Mouse (Mus musculus): ENCODE results near the gene Plk1. TPM values are rescaled to one million over a fixed set of nuclear protein-coding genes. Genes with fewer than 3 reads are reported as not detected.

Gene Plk1
- polyA plus RNA-seq, 1 experiment from 2014 or later: 102 TPM

DNA sequence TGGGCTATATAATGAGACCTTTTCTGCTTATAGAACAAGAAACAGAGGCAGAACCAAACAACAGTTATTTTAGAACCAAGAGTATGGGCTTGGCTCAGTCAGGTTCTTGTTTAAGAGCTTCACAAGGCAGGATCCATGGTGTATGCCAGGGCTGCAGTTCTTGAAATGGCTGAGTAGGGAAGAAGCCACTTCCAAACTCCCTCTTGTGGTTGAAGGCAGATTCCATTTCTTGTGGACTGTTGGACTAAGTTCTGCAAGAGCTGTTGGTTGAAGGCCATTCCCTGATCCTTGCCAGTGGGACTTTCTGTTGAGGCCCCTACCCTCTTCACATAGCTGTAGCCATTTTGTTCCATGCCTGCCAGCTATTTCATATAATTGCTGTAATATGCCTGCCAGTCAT lies 34.7 kb downstream of the Plk1 start:
- H3K4me1 ChIP-seq (replicated peaks): no peaks in the 10 kb centered on the region
- no peaks in the 10 kb centered on the region for H3K36me3 ChIP-seq (replicated peaks)
- H3K27ac ChIP-seq (replicated peaks): no peak overlapping the region
- H3K9ac ChIP-seq: no peak overlapping the region
- H3K4me2 ChIP-seq: no peak overlapping the region
- no peaks in the 10 kb centered on the region for H3K9me3 ChIP-seq (replicated peaks)
- no peak overlapping the region for H3K4me3 ChIP-seq (replicated peaks)
- no peaks in the 10 kb centered on the region for H3K27me3 ChIP-seq
- ATAC-seq (ENCODE audit: insufficient read depth): no peak

DNA sequence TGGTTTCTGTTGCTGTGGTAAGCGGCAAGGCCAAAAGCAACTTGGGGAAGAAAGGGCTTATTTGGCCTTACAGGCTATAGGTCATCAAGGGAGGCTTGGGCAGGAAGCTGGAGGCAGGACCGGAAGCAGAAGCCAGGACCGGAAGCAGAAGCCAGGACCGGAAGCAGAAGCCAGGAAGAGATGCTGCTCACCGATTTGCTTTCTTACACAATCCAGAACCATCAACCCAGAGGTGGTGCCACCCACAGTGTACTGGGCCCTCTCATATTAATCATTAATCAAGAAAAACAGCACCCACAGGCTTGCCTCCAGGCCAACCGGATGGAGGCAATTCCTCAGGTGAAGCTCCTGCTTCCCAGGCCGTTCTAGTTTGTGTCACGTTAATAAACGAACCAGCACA lies 37.5 kb downstream of the Plk1 start:
- 0 out of 2 replicates have a peak, but pooled peaks have one; percentile 31 for ATAC-seq (ENCODE audit: insufficient read depth)
- Histone ChIP-seq H3K27me3 (no peaks in the 10 kb centered on the region), H3K4me1 (replicated peaks) (no peaks in the 10 kb centered on the region), H3K4me3 (replicated peaks) (no peak overlapping the region), H3K9me3 (replicated peaks) (no peaks in the 10 kb centered on the region), H3K4me2 (no peak overlapping the region), H3K27ac (replicated peaks) (no peak overlapping the region), H3K36me3 (replicated peaks) (no peaks in the 10 kb centered on the region), H3K9ac (no peak overlapping the region)
- WGBS (ENCODE audit: insufficient replicate concordance): 56% methylated on average over 9 of the region's 9 CpGs

DNA sequence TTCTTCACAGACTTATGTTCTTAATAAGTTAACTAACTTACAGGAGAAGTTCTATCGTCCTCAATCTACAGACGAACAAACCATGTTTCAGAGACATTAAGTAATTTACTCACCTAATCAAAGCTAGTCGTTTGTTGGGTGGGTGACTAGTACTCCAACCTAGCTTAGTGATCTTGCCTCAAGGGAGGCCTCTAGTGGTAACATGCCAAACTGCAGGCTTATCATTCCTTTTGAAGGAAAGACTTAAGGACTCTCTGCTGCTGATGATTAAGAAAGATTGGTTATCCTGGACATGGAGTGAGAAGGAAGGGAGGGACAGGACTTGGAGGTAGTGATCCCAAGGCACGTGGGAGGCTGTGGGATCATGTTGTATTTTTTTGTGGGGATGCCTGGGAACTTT lies 38.1 kb downstream of the Plk1 start:
- H3K4me1 ChIP-seq (replicated peaks): no peaks in the 10 kb centered on the region
- H3K36me3 ChIP-seq (replicated peaks): no peaks in the 10 kb centered on the region
- no peak overlapping the region for H3K9ac ChIP-seq
- no peaks in the 10 kb centered on the region for H3K27me3 ChIP-seq
- no peak overlapping the region for H3K27ac ChIP-seq (replicated peaks)
- 20% methylated on average over 4 of the region's 4 CpGs for WGBS (ENCODE audit: insufficient replicate concordance)
- no peak overlapping the region for H3K4me2 ChIP-seq
- no peak for ATAC-seq (ENCODE audit: insufficient read depth)
- H3K9me3 ChIP-seq (replicated peaks): no peaks in the 10 kb centered on the region
- no peak overlapping the region for H3K4me3 ChIP-seq (replicated peaks)

DNA sequence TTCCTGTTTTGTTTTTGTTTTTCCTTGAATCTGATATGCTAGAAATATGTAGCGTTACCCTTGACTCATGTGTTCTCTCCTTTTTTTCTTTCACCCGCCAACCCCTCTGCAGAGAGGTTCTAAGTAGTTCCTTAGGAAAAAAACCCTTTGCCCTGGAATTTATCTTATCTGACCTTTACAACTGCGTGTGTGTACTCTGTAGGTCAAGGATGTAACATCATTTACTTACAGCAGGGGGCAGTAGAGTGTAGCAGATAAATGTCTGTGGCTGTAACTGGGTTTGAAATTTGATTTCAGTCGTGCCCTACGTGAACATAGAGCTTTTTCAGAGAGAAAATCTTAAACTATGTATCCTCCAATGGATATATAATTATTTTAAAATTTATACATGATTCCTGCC lies 40.1 kb downstream of the Plk1 start:
- ATAC-seq (ENCODE audit: insufficient read depth): no peak
- WGBS (ENCODE audit: insufficient replicate concordance): 17% methylated on average over 5 of the region's 5 CpGs
- Histone ChIP-seq H3K9me3 (replicated peaks) (no peaks in the 10 kb centered on the region), H3K27me3 (no peaks in the 10 kb centered on the region), H3K36me3 (replicated peaks) (no peaks in the 10 kb centered on the region), H3K9ac (no peak overlapping the region), H3K4me3 (replicated peaks) (no peak overlapping the region), H3K27ac (replicated peaks) (no peak overlapping the region), H3K4me2 (no peak overlapping the region), H3K4me1 (replicated peaks) (no peaks in the 10 kb centered on the region)

DNA sequence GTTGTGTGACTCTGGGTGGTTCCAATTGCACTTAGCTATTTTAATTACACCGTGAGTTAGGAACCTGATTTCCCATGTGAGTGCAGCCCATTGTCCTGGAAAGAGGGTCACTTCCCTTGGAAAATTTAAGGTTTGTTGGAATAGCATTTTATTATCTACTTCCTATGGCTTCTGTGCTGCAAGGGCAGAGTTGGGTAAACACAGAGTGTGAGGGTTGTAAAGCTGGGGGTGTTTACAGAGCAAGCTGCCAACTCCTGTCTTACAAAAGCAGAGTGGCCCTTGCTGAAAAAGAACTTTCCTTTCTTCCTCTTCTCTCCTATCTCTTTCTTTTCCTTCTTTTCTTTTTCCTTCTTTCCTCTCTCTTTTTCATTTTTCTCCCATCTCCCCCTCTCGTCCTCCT lies 44.7 kb downstream of the Plk1 start:
- 20% methylated on average over 2 of the region's 2 CpGs for WGBS (ENCODE audit: insufficient replicate concordance)
- no peak for ATAC-seq (ENCODE audit: insufficient read depth)
- H3K27me3 ChIP-seq: no peaks in the 10 kb centered on the region
- H3K9ac ChIP-seq: no peak overlapping the region
- H3K4me3 ChIP-seq (replicated peaks): no peak overlapping the region
- H3K4me2 ChIP-seq: no peak overlapping the region
- H3K4me1 ChIP-seq (replicated peaks): no peaks in the 10 kb centered on the region
- no peaks in the 10 kb centered on the region for H3K36me3 ChIP-seq (replicated peaks)
- H3K9me3 ChIP-seq (replicated peaks): no peaks in the 10 kb centered on the region
- H3K27ac ChIP-seq (replicated peaks): no peak overlapping the region

DNA sequence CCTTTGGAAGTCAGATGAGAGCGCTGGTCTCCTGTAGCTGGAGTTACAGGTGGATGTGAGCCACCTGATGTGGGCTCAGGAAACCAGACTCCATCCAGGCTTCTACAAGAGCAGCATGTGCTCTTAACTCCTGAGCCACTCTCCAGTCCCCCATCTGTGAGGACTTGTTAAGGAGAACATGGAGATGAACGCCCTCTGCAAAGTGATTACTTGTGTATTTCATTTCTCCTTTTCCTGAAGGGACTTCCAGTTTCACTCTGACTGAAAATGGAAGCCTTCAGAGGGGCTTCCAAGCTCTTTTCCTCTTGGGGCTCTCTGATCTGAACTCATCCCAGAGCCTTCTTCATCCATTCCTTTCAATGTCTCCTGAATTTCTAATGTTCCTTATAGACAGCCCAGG lies 46.9 kb downstream of the Plk1 start:
- Histone ChIP-seq H3K27me3 (no peaks in the 10 kb centered on the region), H3K4me3 (replicated peaks) (no peak overlapping the region), H3K27ac (replicated peaks) (no peak overlapping the region), H3K4me1 (replicated peaks) (no peaks in the 10 kb centered on the region), H3K4me2 (no peak overlapping the region), H3K36me3 (replicated peaks) (no peaks in the 10 kb centered on the region), H3K9me3 (replicated peaks) (no peaks in the 10 kb centered on the region), H3K9ac (no peak overlapping the region)
- WGBS (ENCODE audit: insufficient replicate concordance): 61% methylated on average over 2 of the region's 2 CpGs
- no peak for ATAC-seq (ENCODE audit: insufficient read depth)

DNA sequence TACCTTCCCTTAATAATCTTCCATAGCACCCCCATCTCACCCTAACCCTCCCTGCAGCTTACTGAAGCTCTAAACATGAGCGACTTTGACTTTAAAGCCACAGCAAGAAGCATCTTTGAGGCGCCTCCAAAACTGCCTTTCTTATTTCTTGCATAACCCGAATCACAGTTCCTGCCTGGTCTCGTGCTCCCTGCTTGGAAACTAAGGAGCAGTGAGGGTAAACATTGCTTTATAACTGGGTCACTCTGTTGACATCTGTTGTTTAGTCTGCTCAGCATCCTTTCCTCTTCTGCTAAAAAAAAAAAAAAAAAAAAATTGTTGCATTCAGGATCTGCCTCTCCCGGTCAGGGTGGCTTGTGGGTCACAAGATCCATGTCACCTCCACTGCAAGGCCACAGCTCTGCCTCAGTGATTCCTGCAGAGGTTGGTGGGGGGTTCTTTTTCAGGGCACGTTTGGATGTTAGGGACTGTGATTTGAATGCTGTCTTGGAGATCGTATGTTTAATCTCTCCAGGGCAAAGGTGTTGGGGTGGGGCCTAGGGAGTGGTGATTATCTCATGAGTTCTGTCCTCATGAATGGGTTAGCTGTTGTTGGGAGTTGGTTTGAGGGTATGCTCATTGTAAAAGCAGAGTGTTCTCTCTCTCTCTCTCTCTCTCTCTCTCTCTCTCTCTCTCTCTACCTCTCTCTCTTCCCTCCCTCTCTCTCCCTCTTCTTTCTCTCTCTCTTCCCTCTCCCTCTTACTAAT lies 49.2 kb downstream of the Plk1 start:
- no peak overlapping the region for H3K27ac ChIP-seq (replicated peaks)
- H3K4me2 ChIP-seq: no peak overlapping the region
- H3K36me3 ChIP-seq (replicated peaks): no peaks in the 10 kb centered on the region
- 26% methylated on average over 7 of the region's 7 CpGs for WGBS (ENCODE audit: insufficient replicate concordance)
- no peak overlapping the region for H3K4me3 ChIP-seq (replicated peaks)
- H3K9me3 ChIP-seq (replicated peaks): no peaks in the 10 kb centered on the region
- ATAC-seq (ENCODE audit: insufficient read depth): no peak
- H3K27me3 ChIP-seq: no peaks in the 10 kb centered on the region
- H3K4me1 ChIP-seq (replicated peaks): no peaks in the 10 kb centered on the region
- H3K9ac ChIP-seq: no peak overlapping the region

DNA sequence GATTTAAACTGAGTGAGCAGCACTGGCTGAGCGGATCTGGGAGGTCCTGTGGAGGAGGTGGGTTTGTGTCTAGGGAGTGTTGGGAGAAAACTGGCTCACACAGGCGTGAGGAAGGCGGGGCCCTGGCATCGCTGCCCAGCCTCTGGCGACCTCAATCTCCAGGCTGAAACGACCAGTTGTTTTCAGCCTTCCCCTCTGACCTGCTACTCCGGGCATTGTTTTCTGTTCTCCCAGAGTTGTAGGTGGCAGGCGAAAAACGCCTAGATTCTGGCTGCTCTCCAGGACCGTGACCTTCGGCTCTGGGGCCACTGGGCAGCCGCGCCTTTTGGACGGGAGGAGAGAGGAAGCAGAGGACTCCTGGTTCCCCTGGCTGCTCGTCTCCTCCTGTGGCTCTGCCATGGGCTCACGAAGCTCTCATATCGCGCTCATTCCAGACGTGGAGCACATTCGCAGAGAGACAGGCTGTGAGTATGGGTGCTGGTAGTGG lies 60.1 kb downstream of the Plk1 start, which contains the start of gene Chp2:
Gene Chp2 (plus strand): TSS at position 182 of the 487 bp plus-strand sequence.
- H3K27ac ChIP-seq (replicated peaks): no peak within 1 kb of the TSS
- peak; percentile 57; the same call in 1 of the 2 replicates for ATAC-seq (ENCODE audit: insufficient read depth)
- peak within 1 kb of the TSS; percentile 40 for H3K4me2 ChIP-seq
- WGBS (ENCODE audit: insufficient replicate concordance): 21% methylated on average over 20 of the region's 20 CpGs
- no peaks in the 10 kb centered on the region for H3K36me3 ChIP-seq (replicated peaks)
- peak within 1 kb of the TSS; percentile 29 for H3K4me3 ChIP-seq (replicated peaks)
- peaks cover 4% of the 10 kb centered on the region; the same call in 1 of the 2 replicates for H3K4me1 ChIP-seq (replicated peaks)
- H3K9ac ChIP-seq: no peak within 1 kb of the TSS
- no peaks in the 10 kb centered on the region for H3K27me3 ChIP-seq
- peaks cover 4% of the 10 kb centered on the region; the same call in 1 of the 2 replicates for H3K9me3 ChIP-seq (replicated peaks)

Other genes starting within 250 kb of the Plk1 start
- 9.2 and 10.0 TPM in 2 replicates for gene Cog7, start 177.7 kb upstream of the Plk1 start, polyA plus RNA-seq (2015; fragmentation: Nextera tagmentation; extraction: Ambion mirVana)
- gene Gga2, start 138.2 kb upstream of the Plk1 start, polyA plus RNA-seq (2015; fragmentation: Nextera tagmentation; extraction: Ambion mirVana): 33.8 and 34.6 TPM in 2 replicates
- 15.6 and 16.2 TPM in 2 replicates for gene Ubfd1, start 92.3 kb upstream of the Plk1 start, polyA plus RNA-seq (2015; fragmentation: Nextera tagmentation; extraction: Ambion mirVana)
- gene Ears2, start 92.2 kb upstream of the Plk1 start, polyA plus RNA-seq (2015; fragmentation: Nextera tagmentation; extraction: Ambion mirVana): 7.0 and 8.9 TPM in 2 replicates
- gene Ndufab1, start 57.6 kb upstream of the Plk1 start, polyA plus RNA-seq (2015; fragmentation: Nextera tagmentation; extraction: Ambion mirVana): 383 and 425 TPM in 2 replicates
- 10.2 and 11.9 TPM in 2 replicates for gene Palb2, start 26.5 kb upstream of the Plk1 start, polyA plus RNA-seq (2015; fragmentation: Nextera tagmentation; extraction: Ambion mirVana)
- 45.5 and 47.0 TPM in 2 replicates for gene Dctn5, start 26.4 kb upstream of the Plk1 start, polyA plus RNA-seq (2015; fragmentation: Nextera tagmentation; extraction: Ambion mirVana)
- gene Ern2, start 26.8 kb downstream of the Plk1 start, polyA plus RNA-seq (2015; fragmentation: Nextera tagmentation; extraction: Ambion mirVana): 0.06 TPM in 1 of 2 replicates, not detected in the other
- 1.5 and 2.0 TPM in 2 replicates for gene Chp2, start 60.1 kb downstream of the Plk1 start, polyA plus RNA-seq (2015; fragmentation: Nextera tagmentation; extraction: Ambion mirVana)
- 4.0 and 5.1 TPM in 2 replicates for gene Prkcb, start 129.3 kb downstream of the Plk1 start, polyA plus RNA-seq (2015; fragmentation: Nextera tagmentation; extraction: Ambion mirVana)

Data from liver, embryonic 15.5 days (tissue).